Mouse (Mus musculus): ENCODE measurements at regions not wholly inside any gene's neighbourhood (a gene's known extent, or its start where the extent isn't known, plus 50 kb on each side); places are given as distances from the start of the nearest gene placed in this dataset.
"Not testable (repeated sequence)": the region's sequence is repeated elsewhere in the genome, so short reads cannot be mapped to it uniquely, and the experiment has no call there.

- no peak for DNase-seq (ENCODE audit: low spot score)
Measured at GRCm38 (mm10) chrX:114314586-114314985, 159.5 kb upstream of the Klhl4 start.

DNA sequence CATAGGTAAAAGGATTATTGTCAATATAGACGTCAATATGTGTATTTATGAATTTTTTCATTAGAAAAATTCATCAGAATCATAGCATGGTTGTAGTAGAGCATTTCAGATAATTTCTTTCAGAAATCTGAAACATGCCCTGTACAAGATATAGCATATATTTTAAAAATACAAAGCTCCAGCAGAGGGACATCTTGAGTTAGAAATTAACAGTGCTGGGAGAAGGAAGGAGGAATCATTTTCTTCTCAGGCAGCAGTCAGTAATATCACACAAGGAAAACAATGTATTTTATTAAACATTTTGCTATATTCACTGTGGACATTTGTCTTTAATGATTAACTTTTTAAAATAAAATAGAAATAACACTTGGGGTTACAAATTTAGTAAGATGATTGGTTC, 149.8 kb upstream of the Klhl4 start:
- peak; percentile 0 for DNase-seq (ENCODE audit: low spot score)

GRCm38 (mm10) chrX:114336151-114336550, 138.0 kb upstream of the Klhl4 start:
- DNase-seq (ENCODE audit: low spot score): not testable (repeated sequence)

- no peak for DNase-seq (ENCODE audit: low spot score)
Measured at GRCm38 (mm10) chrX:114359240-114359639, 114.9 kb upstream of the Klhl4 start.

All from left cerebral cortex, adult 11 months (tissue).